In genomic region chr12:83277537-83278441, GRCm38 (mm10) we compare ENCODE assay signal across 8 mouse cellular contexts.
DNase-seq lines count a peak whose midpoint lies in the region; ATAC-seq and TF ChIP-seq lines count a peak whose summit lies in the region.

No protein-coding gene starts in this region.

- WGBS in embryonic facial prominence, embryonic 11.5 days: 74% methylated on average over 11 of the region's 11 CpGs
- WGBS in embryonic facial prominence, embryonic 10.5 days: 80% methylated on average over 11 of the region's 11 CpGs
- WGBS in forebrain, embryonic 15.5 days: 51% methylated on average over 11 of the region's 11 CpGs
- 63% methylated on average over 11 of the region's 11 CpGs for WGBS in limb, embryonic 14.5 days

- H3K4me1 ChIP-seq in embryonic facial prominence, embryonic 11.5 days (ENCODE audit: control insufficient read depth, insufficient read depth, low read length): no peaks in the 10 kb centered on the region
- peaks cover 13% of the 10 kb centered on the region for H3K4me1 ChIP-seq in embryonic facial prominence, embryonic 10.5 days
- H3K4me1 ChIP-seq in forebrain, embryonic 15.5 days: peaks cover 11% of the 10 kb centered on the region
- H3K4me1 ChIP-seq in limb, embryonic 14.5 days (ENCODE audit: control insufficient read depth, insufficient read depth, low read length): no peaks in the 10 kb centered on the region; the same call in 1 of the 2 replicates

- H3K4me2 ChIP-seq in embryonic facial prominence, embryonic 11.5 days (ENCODE audit: low read depth, low read length): no peak overlapping the region
- no peak overlapping the region for H3K4me2 ChIP-seq in forebrain, embryonic 15.5 days (replicated peaks)
- no peak overlapping the region for H3K4me2 ChIP-seq in limb, embryonic 14.5 days (replicated peaks; ENCODE audit: low read depth, low read length, severe bottlenecking)

- no peak for ATAC-seq in embryonic facial prominence, embryonic 11.5 days (replicated peaks; ENCODE audit: insufficient number of reproducible peaks, low FRiP score, low TSS enrichment, low read depth)
- ATAC-seq in forebrain, embryonic 15.5 days (replicated peaks): peak; percentile 68
- ATAC-seq in limb, embryonic 14.5 days (ENCODE audit: low FRiP score, low read depth): peak; percentile 62

- no peaks in the 10 kb centered on the region for H3K27me3 ChIP-seq in embryonic facial prominence, embryonic 11.5 days (ENCODE audit: control insufficient read depth, insufficient read depth, low read length)
- no peaks in the 10 kb centered on the region for H3K27me3 ChIP-seq in embryonic facial prominence, embryonic 10.5 days (replicated peaks; ENCODE audit: low read depth, poor library complexity, severe bottlenecking)
- H3K27me3 ChIP-seq in forebrain, embryonic 15.5 days: no peaks in the 10 kb centered on the region
- H3K27me3 ChIP-seq in limb, embryonic 14.5 days (ENCODE audit: control insufficient read depth, insufficient read depth, low read length): no peaks in the 10 kb centered on the region

- no peak overlapping the region for H3K4me3 ChIP-seq in embryonic facial prominence, embryonic 11.5 days (ENCODE audit: low read depth, low read length)
- no peak overlapping the region for H3K4me3 ChIP-seq in embryonic facial prominence, embryonic 10.5 days
- H3K4me3 ChIP-seq in forebrain, embryonic 15.5 days: no peak overlapping the region
- no peak overlapping the region for H3K4me3 ChIP-seq in limb, embryonic 14.5 days (replicated peaks; ENCODE audit: low read length)

- no peak for TF ChIP-seq POLR2A in limb, embryonic 14.5 days (IDR thresholded peaks at IDR 0.05; ENCODE audit: borderline replicate concordance, extremely low read depth, insufficient read depth, insufficient read length)

- DNase-seq in embryonic facial prominence, embryonic 11.5 days (ENCODE audit: low spot score): peak; percentile 14
- DNase-seq in embryonic facial prominence, embryonic 10.5 days (ENCODE audit: low spot score): no peak
- peak; percentile 20 for DNase-seq in R1 (ENCODE audit: low read depth, low spot score)
- DNase-seq in limb, embryonic 14.5 days (ENCODE audit: low spot score): peak; percentile 42
- DNase-seq in ovary, postnatal 10 days (ENCODE audit: low spot score): no peak
- DNase-seq in natural killer cell, adult 2 months (ENCODE audit: low spot score in 2 of 2): no peak
- DNase-seq in T-cell, adult 2 months (ENCODE audit: low spot score): no peak

- H3K9ac ChIP-seq in embryonic facial prominence, embryonic 11.5 days (replicated peaks; ENCODE audit: low read length): no peak overlapping the region
- no peak overlapping the region for H3K9ac ChIP-seq in forebrain, embryonic 15.5 days (replicated peaks)
- no peak overlapping the region for H3K9ac ChIP-seq in limb, embryonic 14.5 days (ENCODE audit: low read depth, low read length, severe bottlenecking)

- no peaks in the 10 kb centered on the region for H3K9me3 ChIP-seq in embryonic facial prominence, embryonic 11.5 days (replicated peaks; ENCODE audit: control insufficient read depth, low read length)
- H3K9me3 ChIP-seq in embryonic facial prominence, embryonic 10.5 days: no peaks in the 10 kb centered on the region
- H3K9me3 ChIP-seq in forebrain, embryonic 15.5 days: no peaks in the 10 kb centered on the region
- no peaks in the 10 kb centered on the region for H3K9me3 ChIP-seq in limb, embryonic 14.5 days (ENCODE audit: control insufficient read depth, low read length)

- H3K36me3 ChIP-seq in embryonic facial prominence, embryonic 11.5 days (replicated peaks; ENCODE audit: control insufficient read depth, insufficient read depth, low read depth, low read length): no peaks in the 10 kb centered on the region
- no peaks in the 10 kb centered on the region for H3K36me3 ChIP-seq in embryonic facial prominence, embryonic 10.5 days (replicated peaks)
- no peaks in the 10 kb centered on the region for H3K36me3 ChIP-seq in forebrain, embryonic 15.5 days
- no peaks in the 10 kb centered on the region for H3K36me3 ChIP-seq in limb, embryonic 14.5 days (ENCODE audit: control insufficient read depth, insufficient read depth, low read length)

- no peak overlapping the region for H3K27ac ChIP-seq in embryonic facial prominence, embryonic 11.5 days (replicated peaks; ENCODE audit: low read depth, low read length)
- no peak overlapping the region for H3K27ac ChIP-seq in embryonic facial prominence, embryonic 10.5 days (replicated peaks)
- H3K27ac ChIP-seq in forebrain, embryonic 15.5 days (replicated peaks): peak overlapping the region; percentile 64
- no peak overlapping the region for H3K27ac ChIP-seq in limb, embryonic 14.5 days (replicated peaks; ENCODE audit: low read depth, low read length)

Comparison
In these comparisons a context has a peak if more than half of its experiments do, and no peak if none do; other contexts are left out.
1. DNase-seq: peak in embryonic facial prominence, embryonic 11.5 days (single experiment), R1 (single experiment) and limb, embryonic 14.5 days (single experiment); none in embryonic facial prominence, embryonic 10.5 days (single experiment), ovary, postnatal 10 days (single experiment), natural killer cell, adult 2 months (0 of 2) and T-cell, adult 2 months (single experiment).